Mouse (Mus musculus) heart, adult 18-20 months (tissue): ENCODE results near the gene Cnksr2. TPM values are rescaled to one million over a fixed set of nuclear protein-coding genes. Genes with fewer than 3 reads are reported as not detected.

ENCODE experiments used
- DNase-seq, 2 experiments: peaks; one replicate each; pipeline ENCODE4 v3.0.0; 2021 to 2022; ENCODE audit warnings: mixed read lengths in 1 of 2
- long read RNA-seq, 2 experiments: library from polyadenylated mRNA; stranded (forward); transcript quantifications; one replicate each; pipeline ENCODE4 v2.0.0; 2021
- total RNA-seq, 2 experiments: library from RNA; stranded (reverse); gene quantifications; 2 replicates each; pipeline ENCODE4 v1.2.3; 2021

Gene Cnksr2
- under 1 TPM; 0.10 TPM for total RNA-seq
- long read RNA-seq, experiment 1 = 0 reads
- long read RNA-seq, experiment 2 = 0 reads

DNA sequence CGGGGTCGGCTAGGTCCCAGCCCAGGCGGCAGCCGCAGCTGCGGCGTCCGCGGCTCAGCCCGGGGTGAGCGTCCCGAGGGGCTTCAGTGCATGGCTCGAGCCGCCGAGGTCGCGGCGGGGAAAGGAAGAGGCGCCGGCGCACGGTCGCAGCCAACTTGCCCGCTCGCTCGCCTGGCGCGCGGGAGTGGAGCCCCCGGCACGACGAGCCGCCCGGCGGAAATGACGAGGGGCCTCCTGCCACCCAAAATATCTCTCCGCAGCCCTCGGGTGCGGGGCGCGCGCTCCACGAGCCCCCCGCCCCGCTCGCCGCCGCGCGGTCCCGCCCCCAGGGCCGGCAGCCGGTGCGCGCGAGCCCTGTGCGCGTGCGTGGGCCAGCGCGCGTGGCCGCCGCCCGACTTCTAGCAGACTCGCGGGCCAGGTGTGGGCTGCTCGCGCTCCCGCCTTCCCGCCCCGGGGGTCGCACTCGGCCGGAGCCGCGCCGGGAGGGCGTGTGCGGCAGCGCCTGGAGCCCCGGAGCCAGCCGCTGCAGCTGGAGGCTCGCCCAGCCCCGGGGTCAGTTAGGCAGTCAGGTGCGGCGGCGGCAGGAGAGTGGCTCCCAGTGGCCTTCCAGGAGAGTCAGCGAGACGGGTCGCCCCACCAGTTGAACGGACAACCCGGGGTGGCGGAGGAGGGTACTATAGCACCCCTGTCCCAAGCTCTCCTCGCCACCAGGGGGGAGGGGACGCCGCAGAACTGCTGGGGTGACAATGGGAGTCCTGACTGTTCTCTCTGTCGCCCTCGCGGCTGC lies at the start of gene Cnksr2:
Cnksr2 (minus strand) TSS at position 238 of the 787 bp plus-strand sequence.
- DNase-seq = peak in 1 of 2 experiments; percentile 2

DNA sequence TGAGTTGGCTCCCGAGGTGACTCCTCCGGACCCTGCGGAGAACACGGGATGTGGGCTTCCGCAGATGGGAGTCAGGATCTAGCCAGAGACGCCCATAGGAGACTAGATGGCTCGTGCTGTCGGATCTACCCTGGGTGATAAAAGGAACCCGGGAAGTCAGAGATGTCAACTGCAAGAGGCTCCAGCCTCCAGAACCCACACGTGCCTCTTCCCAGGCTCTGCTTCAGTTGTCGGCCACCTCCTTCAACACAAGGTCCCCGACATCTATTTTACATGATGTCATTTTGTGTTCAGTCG lies 698 bp upstream of the Cnksr2 start:
- DNase-seq = no peak

- DNase-seq = no peak
These were observed 638 bp downstream of the Cnksr2 start for GRCm38 (mm10) chrX:158042255-158043056.

- DNase-seq = no peak
These were observed 1.4 kb downstream of the Cnksr2 start for GRCm38 (mm10) chrX:158041703-158042102.

- peak in 1 of 2 experiments; percentile 2 for DNase-seq
These were observed 91.4 kb downstream of the Cnksr2 start for GRCm38 (mm10) chrX:157951698-157952097.

GRCm38 (mm10) chrX:157949256-157949655 lies 93.8 kb downstream of the Cnksr2 start:
- no peak for DNase-seq

GRCm38 (mm10) chrX:157945121-157945520 lies 98.0 kb downstream of the Cnksr2 start:
- no peak for DNase-seq

DNA sequence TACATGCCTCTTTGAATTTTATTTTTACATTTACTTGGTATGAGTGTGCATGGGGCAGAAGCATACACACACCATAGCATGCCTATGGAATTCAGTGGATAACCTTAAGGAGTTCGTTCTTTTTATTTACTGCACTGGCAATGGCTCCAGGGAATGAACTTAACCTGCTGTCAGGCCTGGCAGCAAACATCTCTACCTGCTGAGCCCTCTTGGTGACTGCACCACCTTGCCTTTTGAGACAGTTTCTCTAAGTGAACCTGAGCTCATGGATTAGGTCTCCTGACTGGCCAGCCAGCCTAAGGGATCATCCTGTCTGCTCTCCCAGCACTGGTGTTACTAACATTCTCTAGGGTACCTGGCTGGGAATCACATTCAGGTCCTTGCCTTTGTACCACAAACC lies 106.5 kb downstream of the Cnksr2 start:
- no peak for DNase-seq

- no peak for DNase-seq
These were observed 123.0 kb downstream of the Cnksr2 start for GRCm38 (mm10) chrX:157920093-157920492.

DNA sequence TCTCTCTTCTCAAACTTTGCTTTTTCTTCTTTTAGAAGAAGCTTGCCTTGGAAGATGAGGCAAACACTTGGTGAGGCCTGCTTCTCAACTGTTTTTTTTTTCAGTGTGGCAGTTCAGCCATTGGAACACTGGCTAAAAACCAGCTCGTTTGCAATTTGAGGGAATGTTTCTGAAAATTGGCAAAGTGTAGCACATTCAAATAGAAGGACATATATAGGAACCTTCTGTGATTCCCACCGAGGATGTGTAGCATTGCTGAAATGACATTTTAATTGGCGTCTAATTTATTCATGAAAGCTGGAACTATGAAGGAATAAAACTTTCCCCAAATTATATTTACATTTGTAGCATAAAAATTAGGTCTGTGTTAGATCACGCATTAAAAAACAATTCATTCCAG lies 213.1 kb downstream of the Cnksr2 start:
- no peak for DNase-seq

DNA sequence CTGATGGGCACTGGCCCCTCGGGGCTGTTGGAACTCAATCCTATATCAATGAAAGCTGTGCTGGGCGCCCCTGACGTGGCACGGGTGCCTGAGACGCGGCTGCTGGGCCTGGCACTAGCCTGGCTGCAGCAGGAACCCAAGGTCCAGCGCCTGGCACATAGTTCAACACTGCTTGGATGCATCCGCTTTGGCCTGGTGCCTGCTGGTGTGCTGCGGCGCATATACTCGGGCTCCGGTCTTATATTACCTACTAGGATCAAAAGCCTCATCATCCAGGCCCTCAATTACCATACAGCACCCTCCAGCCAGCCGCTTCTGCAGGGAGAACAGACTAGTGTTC lies 224.2 kb downstream of the Cnksr2 start:
- DNase-seq = no peak

DNA sequence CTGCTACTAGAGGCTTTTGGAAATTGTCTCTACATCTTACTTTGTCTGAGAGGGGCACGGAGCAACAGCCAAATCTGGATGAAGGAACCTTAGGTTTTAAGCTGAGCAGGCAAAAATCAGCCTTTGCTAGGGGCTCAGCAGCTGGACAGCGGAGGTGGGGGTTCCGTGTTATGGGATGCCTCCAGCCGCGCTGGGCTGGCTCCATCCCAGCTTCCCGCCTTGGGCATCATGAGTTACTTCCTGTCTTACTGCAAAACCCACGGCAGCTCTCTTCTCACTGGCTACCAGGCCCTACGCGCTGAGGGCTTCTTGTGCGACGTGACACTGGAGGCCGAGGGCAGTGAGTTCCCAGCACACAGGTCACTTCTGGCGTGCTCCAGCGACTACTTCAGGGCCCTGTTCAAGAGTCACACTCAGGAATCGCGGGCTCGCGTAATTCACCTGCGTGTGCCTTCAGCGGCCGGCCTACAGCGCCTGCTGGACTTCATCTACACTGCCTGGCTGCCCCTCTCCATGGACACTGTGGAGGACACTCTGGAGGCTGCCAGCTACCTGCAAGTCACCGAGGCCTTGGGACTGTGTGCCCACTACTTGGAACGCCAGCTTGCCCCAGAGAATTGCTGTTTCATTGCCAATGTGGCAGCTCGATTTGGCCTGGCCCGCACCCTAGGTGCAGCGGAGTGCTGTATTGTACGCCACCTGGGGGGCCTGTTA lies 224.7 kb downstream of the Cnksr2 start, which contains the start of gene Klhl34:
Klhl34 (plus strand) TSS at position 229 of the 714 bp plus-strand sequence.
- DNase-seq = peak in 1 of 2 experiments; percentile 1

- DNase-seq = peak; percentile 33 to 65
These were observed 225.4 kb downstream of the Cnksr2 start for GRCm38 (mm10) chrX:157817571-157818206.

DNA sequence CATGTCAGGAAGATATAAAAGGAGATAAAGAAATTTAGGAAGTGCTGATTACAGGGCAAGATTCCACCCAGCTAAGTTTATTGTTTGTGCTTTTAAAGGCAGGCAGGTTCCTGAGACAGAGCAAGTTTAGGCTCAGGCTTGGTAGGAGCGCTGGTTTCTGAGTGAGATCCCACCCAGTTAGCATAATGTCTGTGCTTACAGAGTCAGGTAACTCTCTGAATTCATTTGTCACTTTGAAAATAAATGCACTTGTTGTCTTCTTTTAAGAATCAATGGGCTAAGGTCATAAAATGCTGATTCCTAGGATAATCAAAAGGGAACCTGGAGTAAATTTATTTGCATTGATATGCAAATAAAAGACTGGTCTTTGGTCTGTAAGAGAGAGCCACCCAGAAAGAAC lies 233.4 kb downstream of the Cnksr2 start:
- DNase-seq = no peak

DNA sequence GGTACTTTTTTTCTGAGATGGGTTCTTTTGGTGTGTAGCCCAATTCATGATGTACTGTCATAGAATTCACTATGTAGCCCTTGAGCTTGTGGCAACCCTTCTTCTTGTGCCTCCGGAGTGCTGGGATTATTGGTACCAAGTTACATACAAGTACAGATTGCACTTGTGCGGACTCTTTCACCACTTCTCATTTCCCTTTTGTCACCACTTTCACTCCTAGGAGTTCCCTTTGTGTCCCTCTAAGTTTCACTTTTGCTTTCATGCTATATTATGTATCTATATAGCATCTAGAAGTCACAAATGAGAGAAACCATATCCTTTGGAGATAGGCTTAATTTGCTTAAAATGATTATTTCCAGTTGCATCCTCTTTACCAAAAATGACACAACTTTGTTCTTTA lies 241.4 kb downstream of the Cnksr2 start:
- no peak for DNase-seq

Other genes with a start within 250 kb of the Cnksr2 start
- gene Klhl34, start 224.9 kb downstream of the Cnksr2 start, total RNA-seq = 1 to 10 TPM; 4.5 to 7.4 TPM